Mouse (Mus musculus): ENCODE measurements around the gene Syngr2. TPM values are rescaled to one million over a fixed set of nuclear protein-coding genes. Genes with fewer than 3 reads are reported as not detected.

The Syngr2 gene
- 17.4 and 20.9 TPM in 2 replicates for polyA plus RNA-seq (2015; fragmentation: Nextera tagmentation; extraction: Ambion mirVana)

GRCm38 (mm10) chr11:117809407-117810311 lies at the start of gene Syngr2, which contains the start of gene Gm20708:
TSS of gene Syngr2 (plus strand) at chr11:117809668.
TSS of gene Gm20708 (plus strand) at chr11:117809668.
- H3K4me1 ChIP-seq (ENCODE audit: control insufficient read depth, insufficient read depth, low read depth, low read length) = peaks cover 12% of the 10 kb centered on the region
- no peaks in the 10 kb centered on the region for H3K9me3 ChIP-seq (ENCODE audit: control insufficient read depth, low read length)
- peak within 1 kb of the TSS; percentile 99 for H3K4me2 ChIP-seq (ENCODE audit: low read length)
- under 1% methylated on average over 53 of the region's 75 CpGs for WGBS
- no peaks in the 10 kb centered on the region for H3K36me3 ChIP-seq (ENCODE audit: control insufficient read depth, insufficient read depth, low read length)
- peak within 1 kb of the TSS; percentile 77 for H3K9ac ChIP-seq (ENCODE audit: low read depth, low read length)
- peak; percentile 71; the same call in 1 of the 2 replicates for ATAC-seq
- H3K27me3 ChIP-seq (replicated peaks; ENCODE audit: control insufficient read depth, insufficient read depth, low read length) = peaks cover 16% of the 10 kb centered on the region
- peak within 1 kb of the TSS; percentile 29; the same call in 1 of the 2 replicates for H3K27ac ChIP-seq (ENCODE audit: low read depth, low read length)
- peak within 1 kb of the TSS; percentile 69 for H3K4me3 ChIP-seq (ENCODE audit: low read length)

- Histone ChIP-seq H3K4me3 (ENCODE audit: low read length) (no peak overlapping the region), H3K9me3 (ENCODE audit: control insufficient read depth, low read length) (no peaks in the 10 kb centered on the region), H3K4me1 (ENCODE audit: control insufficient read depth, insufficient read depth, low read depth, low read length) (no peaks in the 10 kb centered on the region), H3K9ac (ENCODE audit: low read depth, low read length) (no peak overlapping the region), H3K36me3 (ENCODE audit: control insufficient read depth, insufficient read depth, low read length) (peaks cover 68% of the 10 kb centered on the region), H3K27me3 (replicated peaks; ENCODE audit: control insufficient read depth, insufficient read depth, low read length) (no peaks in the 10 kb centered on the region), H3K27ac (ENCODE audit: low read depth, low read length) (no peak overlapping the region), H3K4me2 (ENCODE audit: low read length) (no peak overlapping the region)
- ATAC-seq = 0 out of 2 replicates have a peak, but pooled peaks have one; percentile 30
- 86% methylated on average over 26 of the region's 26 CpGs for WGBS
Measured at GRCm38 (mm10) chr11:117760374-117761119, 48.9 kb upstream of the Syngr2 start.

GRCm38 (mm10) chr11:117761801-117762200 lies 47.7 kb upstream of the Syngr2 start:
- Histone ChIP-seq H3K4me2 (ENCODE audit: low read length) (no peak overlapping the region), H3K4me3 (ENCODE audit: low read length) (no peak overlapping the region), H3K9me3 (ENCODE audit: control insufficient read depth, low read length) (no peaks in the 10 kb centered on the region), H3K27me3 (replicated peaks; ENCODE audit: control insufficient read depth, insufficient read depth, low read length) (no peaks in the 10 kb centered on the region), H3K9ac (ENCODE audit: low read depth, low read length) (no peak overlapping the region), H3K27ac (ENCODE audit: low read depth, low read length) (no peak overlapping the region), H3K4me1 (ENCODE audit: control insufficient read depth, insufficient read depth, low read depth, low read length) (no peaks in the 10 kb centered on the region), H3K36me3 (ENCODE audit: control insufficient read depth, insufficient read depth, low read length) (peaks cover 55% of the 10 kb centered on the region)
- 91% methylated on average over 13 of the region's 13 CpGs for WGBS
- ATAC-seq = no peak

GRCm38 (mm10) chr11:117762246-117762645 lies 47.2 kb upstream of the Syngr2 start:
- H3K9ac ChIP-seq (ENCODE audit: low read depth, low read length) = no peak overlapping the region
- peaks cover 52% of the 10 kb centered on the region for H3K36me3 ChIP-seq (ENCODE audit: control insufficient read depth, insufficient read depth, low read length)
- H3K9me3 ChIP-seq (ENCODE audit: control insufficient read depth, low read length) = no peaks in the 10 kb centered on the region
- H3K4me2 ChIP-seq (ENCODE audit: low read length) = no peak overlapping the region
- H3K27me3 ChIP-seq (replicated peaks; ENCODE audit: control insufficient read depth, insufficient read depth, low read length) = no peaks in the 10 kb centered on the region
- no peaks in the 10 kb centered on the region for H3K4me1 ChIP-seq (ENCODE audit: control insufficient read depth, insufficient read depth, low read depth, low read length)
- no peak for ATAC-seq
- 91% methylated on average over 12 of the region's 12 CpGs for WGBS
- H3K27ac ChIP-seq (ENCODE audit: low read depth, low read length) = no peak overlapping the region
- H3K4me3 ChIP-seq (ENCODE audit: low read length) = no peak overlapping the region

- WGBS = 91% methylated on average over 9 of the region's 9 CpGs
- ATAC-seq = no peak
- Histone ChIP-seq H3K4me3 (ENCODE audit: low read length) (no peak overlapping the region), H3K27ac (ENCODE audit: low read depth, low read length) (no peak overlapping the region), H3K9ac (ENCODE audit: low read depth, low read length) (no peak overlapping the region), H3K27me3 (replicated peaks; ENCODE audit: control insufficient read depth, insufficient read depth, low read length) (no peaks in the 10 kb centered on the region), H3K4me2 (ENCODE audit: low read length) (no peak overlapping the region), H3K9me3 (ENCODE audit: control insufficient read depth, low read length) (no peaks in the 10 kb centered on the region), H3K36me3 (ENCODE audit: control insufficient read depth, insufficient read depth, low read length) (peaks cover 36% of the 10 kb centered on the region), H3K4me1 (ENCODE audit: control insufficient read depth, insufficient read depth, low read depth, low read length) (no peaks in the 10 kb centered on the region)
Measured at GRCm38 (mm10) chr11:117764319-117764718, 45.1 kb upstream of the Syngr2 start.

GRCm38 (mm10) chr11:117765361-117765760 lies 44.1 kb upstream of the Syngr2 start:
- Histone ChIP-seq H3K4me3 (ENCODE audit: low read length) (no peak overlapping the region), H3K9me3 (ENCODE audit: control insufficient read depth, low read length) (no peaks in the 10 kb centered on the region), H3K4me1 (ENCODE audit: control insufficient read depth, insufficient read depth, low read depth, low read length) (peaks cover 5% of the 10 kb centered on the region; the same call in 1 of the 2 replicates), H3K9ac (ENCODE audit: low read depth, low read length) (no peak overlapping the region), H3K27me3 (replicated peaks; ENCODE audit: control insufficient read depth, insufficient read depth, low read length) (no peaks in the 10 kb centered on the region), H3K27ac (ENCODE audit: low read depth, low read length) (no peak overlapping the region), H3K36me3 (ENCODE audit: control insufficient read depth, insufficient read depth, low read length) (peaks cover 27% of the 10 kb centered on the region), H3K4me2 (ENCODE audit: low read length) (no peak overlapping the region)
- no peak for ATAC-seq
- 94% methylated on average over 5 of the region's 5 CpGs for WGBS

- no peak for ATAC-seq
- Histone ChIP-seq H3K4me1 (ENCODE audit: control insufficient read depth, insufficient read depth, low read depth, low read length) (peaks cover 7% of the 10 kb centered on the region; the same call in 1 of the 2 replicates), H3K27me3 (replicated peaks; ENCODE audit: control insufficient read depth, insufficient read depth, low read length) (no peaks in the 10 kb centered on the region), H3K36me3 (ENCODE audit: control insufficient read depth, insufficient read depth, low read length) (peaks cover 19% of the 10 kb centered on the region), H3K9me3 (ENCODE audit: control insufficient read depth, low read length) (no peaks in the 10 kb centered on the region), H3K4me2 (ENCODE audit: low read length) (no peak overlapping the region), H3K27ac (ENCODE audit: low read depth, low read length) (no peak overlapping the region), H3K4me3 (ENCODE audit: low read length) (no peak overlapping the region), H3K9ac (ENCODE audit: low read depth, low read length) (no peak overlapping the region)
- 85% methylated on average over 3 of the region's 3 CpGs for WGBS
Measured at GRCm38 (mm10) chr11:117766275-117766674, 43.2 kb upstream of the Syngr2 start.

GRCm38 (mm10) chr11:117768725-117769682 lies 40.5 kb upstream of the Syngr2 start:
- H3K4me2 ChIP-seq (ENCODE audit: low read length) = no peak overlapping the region
- no peaks in the 10 kb centered on the region for H3K9me3 ChIP-seq (ENCODE audit: control insufficient read depth, low read length)
- H3K9ac ChIP-seq (ENCODE audit: low read depth, low read length) = no peak overlapping the region
- 0 out of 2 replicates have a peak, but pooled peaks have one; percentile 37 for ATAC-seq
- 73% methylated on average over 20 of the region's 20 CpGs for WGBS
- H3K4me3 ChIP-seq (ENCODE audit: low read length) = no peak overlapping the region
- peaks cover 7% of the 10 kb centered on the region; the same call in 1 of the 2 replicates for H3K4me1 ChIP-seq (ENCODE audit: control insufficient read depth, insufficient read depth, low read depth, low read length)
- H3K27ac ChIP-seq (ENCODE audit: low read depth, low read length) = no peak overlapping the region
- peaks cover 10% of the 10 kb centered on the region for H3K36me3 ChIP-seq (ENCODE audit: control insufficient read depth, insufficient read depth, low read length)
- no peaks in the 10 kb centered on the region for H3K27me3 ChIP-seq (replicated peaks; ENCODE audit: control insufficient read depth, insufficient read depth, low read length)

Measured in hindbrain, embryonic 16.5 days (tissue).